Mouse (Mus musculus) embryonic facial prominence, embryonic 11.5 days (tissue): Measurements from ENCODE around the gene Ccdc117. TPM values are rescaled to one million over a fixed set of nuclear protein-coding genes. Genes with fewer than 3 reads are reported as not detected.
"Not testable (repeated sequence)": the region's sequence is repeated elsewhere in the genome, so short reads cannot be mapped to it uniquely, and the experiment has no call there.

ENCODE experiments used
- ATAC-seq: fragments of 200-750 bp; cut with Nextera tagmentation; replicated peaks from 2 replicates; pipeline ENCODE4 v1.8.0; 2017; ENCODE audit warnings: low read depth; ENCODE audit not compliant: insufficient number of reproducible peaks, low FRiP score, low TSS enrichment
- DNase-seq: peaks from one replicate; pipeline ENCODE4 v3.0.0-alpha.2; 2015; ENCODE audit warnings: low spot score
- H3K27ac ChIP-seq: fragments of 300-500 bp; sonication (generic); replicated peaks from 2 replicates; pipeline ENCODE4 v1.5.1; 2014; ENCODE audit warnings: mild to moderate bottlenecking, low read depth, low read length, control low read depth
- H3K27me3 ChIP-seq: fragments of 300-500 bp; sonication (generic); 2 replicates; pipeline ENCODE4 v1.6.1; 2014; ENCODE audit warnings: mild to moderate bottlenecking, low read length, moderate library complexity, mixed read lengths; ENCODE audit not compliant: control insufficient read depth, insufficient read depth
- H3K36me3 ChIP-seq: fragments of 300-500 bp; sonication (generic); replicated peaks from 2 replicates; pipeline ENCODE4 v1.6.1; 2014; ENCODE audit warnings: low read depth, mild to moderate bottlenecking, low read length, moderate library complexity, mixed read lengths; ENCODE audit not compliant: control insufficient read depth, insufficient read depth
- H3K4me1 ChIP-seq: fragments of 300-500 bp; sonication (generic); 2 replicates; pipeline ENCODE4 v1.6.1; 2014; ENCODE audit warnings: low read length, mixed read lengths; ENCODE audit not compliant: control insufficient read depth, insufficient read depth
- H3K4me2 ChIP-seq: fragments of 300-500 bp; sonication (generic); 2 replicates; pipeline ENCODE4 v1.6.1; 2014; ENCODE audit warnings: low read depth, mild to moderate bottlenecking, control low read depth, low read length, moderate library complexity
- H3K4me3 ChIP-seq: fragments of 300-500 bp; sonication (generic); 2 replicates; pipeline ENCODE4 v1.5.1; 2014; ENCODE audit warnings: low read depth, low read length, control low read depth
- H3K9ac ChIP-seq: fragments of 300-500 bp; sonication (generic); replicated peaks from 2 replicates; pipeline ENCODE4 v1.6.1; 2014; ENCODE audit warnings: mild to moderate bottlenecking, control low read depth, low read length
- H3K9me3 ChIP-seq: fragments of 300-500 bp; sonication (generic); replicated peaks from 2 replicates; pipeline ENCODE4 v1.6.1; 2016; ENCODE audit warnings: mild to moderate bottlenecking, low read length, inconsistent platforms, mixed read lengths; ENCODE audit not compliant: control insufficient read depth
- WGBS: fragments of 180-500 bp; shearing (Covaris S2); extraction: QIAGEN DNeasy Blood & Tissue Kit; methylation state at CpG from one replicate; pipeline ENCODE4 v1.1.7; 2014; 5-methylcytosine and 5-hydroxymethylcytosine counted together
- polyA plus RNA-seq: library from polyadenylated mRNA; unstranded; fragments of >200 nt; fragmentation: Nextera tagmentation; extraction: Ambion mirVana; gene quantifications from 2 replicates; pipeline ENCODE4 v1.2.1, GENCODE M21; 2014

The Ccdc117 gene
- polyA plus RNA-seq, 1 experiment from 2014 or later = 33.1 TPM

- no peak overlapping the region for H3K4me3 ChIP-seq
- no peak overlapping the region for H3K9ac ChIP-seq
- no peak overlapping the region for H3K4me2 ChIP-seq
- H3K9me3 ChIP-seq = no peaks in the 10 kb centered on the region
- WGBS = 68% methylated on average over 12 of the region's 12 CpGs
- H3K27me3 ChIP-seq = no peaks in the 10 kb centered on the region
- H3K36me3 ChIP-seq = no peaks in the 10 kb centered on the region
- DNase-seq (no peak), ATAC-seq (no peak)
- H3K4me1 ChIP-seq = no peaks in the 10 kb centered on the region
- no peak overlapping the region for H3K27ac ChIP-seq
Observed at GRCm38 (mm10) chr11:5495286-5495832, 46.6 kb downstream of the Ccdc117 start.

GRCm38 (mm10) chr11:5493869-5494268 is 48.1 kb downstream of the Ccdc117 start:
- no peak overlapping the region for H3K27ac ChIP-seq
- 21% methylated on average over 2 of the region's 2 CpGs for WGBS
- no peak for ATAC-seq
- no peak overlapping the region for H3K9ac ChIP-seq
- DNase-seq = peak; percentile 53
- H3K4me2 ChIP-seq = no peak overlapping the region
- H3K36me3 ChIP-seq = no peaks in the 10 kb centered on the region
- H3K9me3 ChIP-seq = no peaks in the 10 kb centered on the region
- H3K27me3 ChIP-seq = no peaks in the 10 kb centered on the region
- no peak overlapping the region for H3K4me3 ChIP-seq
- H3K4me1 ChIP-seq = no peaks in the 10 kb centered on the region

GRCm38 (mm10) chr11:5491912-5492311 is 50.1 kb downstream of the Ccdc117 start:
- Histone ChIP-seq H3K9ac (no peak overlapping the region), H3K27ac (no peak overlapping the region), H3K4me3 (no peak overlapping the region), H3K4me1 (no peaks in the 10 kb centered on the region), H3K4me2 (no peak overlapping the region), H3K36me3 (no peaks in the 10 kb centered on the region), H3K9me3 (no peaks in the 10 kb centered on the region), H3K27me3 (no peaks in the 10 kb centered on the region)
- no peak for ATAC-seq
- no peak for DNase-seq
- WGBS = 52% methylated on average over 7 of the region's 7 CpGs

GRCm38 (mm10) chr11:5490989-5491656 is 50.9 kb downstream of the Ccdc117 start:
- no peak overlapping the region for H3K9ac ChIP-seq
- no peaks in the 10 kb centered on the region for H3K4me1 ChIP-seq
- 81% methylated on average over 10 of the region's 10 CpGs for WGBS
- no peak overlapping the region for H3K4me3 ChIP-seq
- no peak overlapping the region for H3K27ac ChIP-seq
- H3K27me3 ChIP-seq = no peaks in the 10 kb centered on the region
- no peaks in the 10 kb centered on the region for H3K9me3 ChIP-seq
- no peaks in the 10 kb centered on the region for H3K36me3 ChIP-seq
- DNase-seq (no peak), ATAC-seq (no peak)
- no peak overlapping the region for H3K4me2 ChIP-seq

- H3K4me3 ChIP-seq, DNase-seq, H3K27ac ChIP-seq, ATAC-seq, H3K36me3 ChIP-seq, H3K4me2 ChIP-seq, H3K27me3 ChIP-seq, H3K9ac ChIP-seq, H3K9me3 ChIP-seq, H3K4me1 ChIP-seq: not testable (repeated sequence)
- 83% methylated on average over 10 of the region's 10 CpGs for WGBS
Observed at GRCm38 (mm10) chr11:5489433-5489832, 52.6 kb downstream of the Ccdc117 start.

GRCm38 (mm10) chr11:5485193-5486011 is 56.6 kb downstream of the Ccdc117 start:
- Histone ChIP-seq H3K4me3 (peak overlapping the region; percentile 26), H3K4me2 (peak overlapping the region; percentile 47), H3K9ac (peak overlapping the region; percentile 46), H3K9me3 (no peaks in the 10 kb centered on the region), H3K36me3 (no peaks in the 10 kb centered on the region), H3K4me1 (no peaks in the 10 kb centered on the region), H3K27ac (no peak overlapping the region), H3K27me3 (no peaks in the 10 kb centered on the region)
- DNase-seq (peak; percentile 95), ATAC-seq (peak; percentile 44)
- 18% methylated on average over 15 of the region's 15 CpGs for whole genome bisulfite sequencing

GRCm38 (mm10) chr11:5482581-5482980 is 59.4 kb downstream of the Ccdc117 start:
- no peak for DNase-seq
- 86% methylated on average over 13 of the region's 13 CpGs for WGBS

More at GRCm38 (mm10) chr11:5482581-5482980, 59.4 kb downstream of the Ccdc117 start:
- Histone ChIP-seq H3K4me3 (no peak overlapping the region), H3K27me3 (no peaks in the 10 kb centered on the region), H3K4me2 (no peak overlapping the region), H3K9ac (no peak overlapping the region), H3K4me1 (no peaks in the 10 kb centered on the region), H3K36me3 (no peaks in the 10 kb centered on the region), H3K9me3 (no peaks in the 10 kb centered on the region), H3K27ac (no peak overlapping the region)
- no peak for ATAC-seq
